Mouse (Mus musculus): Measurements from ENCODE around the gene Slc2a6. TPM values are rescaled to one million over a fixed set of nuclear protein-coding genes. Genes with fewer than 3 reads are reported as not detected.

The Slc2a6 gene
- total RNA-seq, 2 experiments from 2014 or later, result not detected

DNA sequence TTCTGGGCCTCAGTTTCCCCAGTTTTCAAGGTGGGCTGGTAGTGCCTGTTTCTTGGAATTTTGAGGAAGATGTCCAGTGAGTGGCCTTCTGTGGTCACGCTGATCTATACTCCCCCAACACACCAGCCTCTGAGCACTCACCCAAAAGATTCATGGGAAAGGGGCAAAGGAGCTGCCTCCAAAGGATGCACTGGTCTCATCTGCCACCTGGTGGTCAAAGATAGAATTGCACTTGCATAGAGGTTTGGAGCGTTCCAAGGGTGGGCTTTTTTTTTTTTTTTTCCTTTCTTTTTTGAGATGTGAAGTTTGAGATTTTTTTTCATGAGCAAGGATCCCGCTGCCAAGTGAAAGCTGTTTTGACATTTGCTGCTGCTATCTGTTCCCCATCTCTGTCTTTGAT lies 10.8 kb upstream of the Slc2a6 start:
- DNase-seq, result peak in 1 of 2 experiments; percentile 56
- intact Hi-C loops (cut with DNase I), result loop anchor here (5.0 to 10.0 kb wide), 2 partner anchors 191 to 394 kb away; no protein-coding TSS in a partner anchor

- intact Hi-C loops (cut with DNase I), result loop anchor here (2.0 to 10.0 kb wide), 3 partner anchors 18 to 392 kb away; no protein-coding TSS in a partner anchor
- DNase-seq, result no peak
Observed at GRCm38 (mm10) chr2:27037008-27037407, 9.2 kb upstream of the Slc2a6 start.

DNA sequence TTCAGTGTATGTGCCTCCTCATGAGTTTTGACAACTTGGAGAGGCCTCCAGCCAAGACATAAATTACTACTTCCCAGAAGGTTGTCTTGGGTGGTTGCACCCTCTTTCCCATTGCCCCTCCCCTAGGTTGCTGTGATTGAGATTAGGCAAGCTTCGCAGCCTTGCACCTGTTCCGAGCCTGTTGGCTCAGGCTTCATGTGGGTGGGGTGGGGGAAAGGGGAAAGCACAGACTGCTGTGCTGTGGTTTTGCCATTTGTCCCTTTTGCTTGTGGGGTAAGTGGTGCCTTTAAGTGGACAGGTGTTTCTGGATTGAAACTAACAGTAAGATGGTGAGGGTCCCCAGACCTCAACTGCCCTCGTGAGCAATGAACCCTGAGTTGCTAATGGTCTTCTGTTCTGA lies 8.2 kb upstream of the Slc2a6 start:
- intact Hi-C loops (cut with DNase I), result loop anchor here (2.0 to 10.0 kb wide), 3 partner anchors 17 to 391 kb away; no protein-coding TSS in a partner anchor
- DNase-seq, result no peak

DNA sequence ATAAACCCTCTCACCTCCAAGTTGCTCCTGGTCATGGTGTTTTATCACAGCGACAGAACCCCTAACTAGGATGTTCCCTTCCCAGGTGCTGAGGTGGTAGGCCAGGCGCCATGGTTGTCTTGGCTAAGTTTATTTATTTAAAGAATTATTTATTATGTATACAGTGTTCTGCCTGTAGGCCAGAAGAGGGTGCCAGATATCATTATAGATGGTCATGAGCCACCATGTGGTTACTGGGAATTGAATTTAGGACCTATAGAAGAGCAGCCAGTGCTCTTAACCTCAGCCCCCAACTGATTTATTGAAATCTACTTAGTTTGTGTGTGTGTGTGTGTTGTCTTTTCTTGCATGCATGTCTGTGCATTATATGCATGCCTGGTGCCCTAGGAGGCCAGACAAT lies 4.6 kb upstream of the Slc2a6 start:
- intact Hi-C loops (cut with DNase I), result loop anchor here (10.0 kb wide), 1 partner anchor 388 kb away; no protein-coding TSS in a partner anchor
- no peak for DNase-seq

- intact Hi-C loops (cut with DNase I), result no loop called here
- no peak for DNase-seq
Observed at GRCm38 (mm10) chr2:27028437-27029015, 728 bp upstream of the Slc2a6 start.

DNA sequence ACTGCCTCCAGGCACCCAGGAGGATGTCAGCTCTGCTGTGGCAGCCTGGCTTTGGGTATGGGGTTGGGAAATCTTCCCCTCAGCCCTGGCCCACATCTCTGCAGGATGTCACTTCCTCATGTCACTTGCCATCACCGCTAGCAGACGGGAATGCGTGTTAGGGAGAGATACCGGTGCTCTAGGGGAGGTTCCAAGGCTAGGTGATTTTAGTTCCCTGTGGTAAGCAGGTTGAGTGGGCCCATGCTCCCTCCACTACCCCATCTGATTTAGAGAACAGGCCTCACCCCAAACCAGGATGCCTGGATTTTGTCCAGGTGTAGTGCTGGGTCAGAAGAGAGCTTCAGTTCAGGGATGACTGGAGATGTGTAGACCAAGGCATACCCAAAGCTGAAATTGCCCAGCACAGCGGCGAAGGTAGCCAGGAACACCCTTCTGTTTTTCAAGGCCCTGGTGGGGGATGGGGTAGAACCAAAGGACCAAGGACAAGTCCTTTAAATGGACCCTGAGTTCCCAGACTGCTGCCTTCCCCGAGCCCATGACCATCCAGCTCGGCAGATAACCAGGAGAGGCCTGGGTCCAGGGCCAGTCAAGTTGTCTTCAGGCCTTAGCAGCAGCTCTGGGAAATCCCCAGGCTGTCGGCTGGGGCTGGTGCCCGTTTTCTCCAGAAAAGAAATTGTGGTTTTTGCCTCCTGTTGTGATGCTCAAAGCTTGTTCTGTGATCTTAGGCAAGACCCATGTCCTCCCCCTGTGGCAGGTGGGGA lies 761 bp downstream of the Slc2a6 start:
- no peak for DNase-seq

GRCm38 (mm10) chr2:27026332-27026731 lies 1.5 kb downstream of the Slc2a6 start:
- DNase-seq, result no peak
- intact Hi-C loops (cut with DNase I), result no loop called here

More for the DNA sequence above, 761 bp downstream of the Slc2a6 start:
- intact Hi-C loops (cut with DNase I), result no loop called here

DNA sequence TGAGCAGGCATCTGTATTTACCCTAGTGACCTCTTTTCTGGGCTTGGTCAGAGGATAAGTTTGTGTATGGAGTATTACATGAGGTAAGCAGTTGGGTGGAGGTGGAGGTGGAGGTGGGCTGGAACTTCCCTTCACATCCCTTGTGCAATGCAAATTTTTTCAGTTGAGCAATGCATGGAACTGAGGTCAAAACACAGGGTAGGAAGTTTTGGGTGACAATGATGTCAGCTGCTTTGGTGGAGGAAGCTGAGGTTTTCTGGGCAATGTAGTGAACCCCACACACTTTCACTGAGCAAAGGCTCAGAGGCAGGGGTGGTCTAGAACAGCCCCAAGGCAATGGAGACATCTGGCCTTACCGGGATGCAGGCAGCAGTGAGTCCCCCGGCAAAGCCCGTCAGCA lies 2.3 kb downstream of the Slc2a6 start:
- no peak for DNase-seq
- intact Hi-C loops (cut with DNase I), result no loop called here

DNA sequence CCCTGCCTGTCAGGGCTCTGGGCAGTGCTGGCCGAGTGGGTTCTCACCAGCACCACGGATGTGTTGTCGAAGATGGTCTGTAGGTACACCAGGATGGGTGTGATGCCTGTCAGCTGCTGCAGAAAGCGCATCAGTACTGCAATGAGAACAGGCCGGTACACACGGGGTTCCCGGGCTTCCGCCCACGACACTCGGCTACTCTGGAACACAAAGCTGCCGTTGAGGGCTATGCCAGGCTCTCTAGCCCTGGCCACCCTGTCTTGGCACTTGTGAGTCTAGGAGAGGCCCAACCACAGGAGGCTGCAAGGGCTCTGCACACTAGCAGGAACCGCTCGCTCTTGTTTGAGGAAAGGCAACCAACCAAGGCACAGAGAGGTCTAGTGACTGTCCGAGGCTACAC lies 3.7 kb downstream of the Slc2a6 start:
- intact Hi-C loops (cut with DNase I), result no loop called here
- no peak for DNase-seq

GRCm38 (mm10) chr2:27022612-27023011 lies 5.2 kb downstream of the Slc2a6 start:
- intact Hi-C loops (cut with DNase I), result no loop called here

DNA sequence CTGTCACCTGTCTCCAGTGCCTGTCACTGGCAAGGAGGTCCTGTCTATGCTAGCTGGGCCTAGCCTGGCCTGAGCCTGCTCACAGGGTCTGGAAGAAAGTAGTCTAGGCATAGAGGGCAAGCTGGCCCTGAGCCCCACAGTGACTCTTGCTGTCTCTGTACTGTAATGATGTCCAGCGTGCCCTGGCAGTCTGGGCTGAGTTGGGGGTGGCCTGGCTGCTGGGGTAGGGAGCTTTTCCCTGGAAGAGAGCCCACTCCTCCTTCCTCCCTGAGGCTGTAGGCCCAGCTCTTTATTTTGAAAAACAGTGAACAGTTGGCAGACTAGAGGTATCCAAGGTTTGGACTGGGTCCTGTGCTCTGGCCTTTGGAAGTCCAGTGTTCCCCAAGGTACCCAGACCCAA lies 6.7 kb downstream of the Slc2a6 start:
- intact Hi-C loops (cut with DNase I), result no loop called here
- no peak for DNase-seq

More at GRCm38 (mm10) chr2:27022612-27023011, 5.2 kb downstream of the Slc2a6 start:
- no peak for DNase-seq

GRCm38 (mm10) chr2:27019530-27019929 lies 8.3 kb downstream of the Slc2a6 start:
- no peak for DNase-seq
- intact Hi-C loops (cut with DNase I), result loop anchor here (2.0 kb wide), 1 partner anchor 17 kb away; no protein-coding TSS in a partner anchor

GRCm38 (mm10) chr2:27017802-27018201 lies 10.0 kb downstream of the Slc2a6 start:
- intact Hi-C loops (cut with DNase I), result loop anchor here (2.0 kb wide), 1 partner anchor 19 kb away; no protein-coding TSS in a partner anchor
- peak; percentile 54 to 58 for DNase-seq

- peak; percentile 79 to 83 for DNase-seq
- intact Hi-C loops (cut with DNase I), result loop anchor here (5.0 kb wide), 1 partner anchor 77 kb away; the partner anchor contains the start of genes Stkld1 and Surf4
Observed at GRCm38 (mm10) chr2:27009714-27010244, 18.0 kb downstream of the Slc2a6 start, which contains the start of gene Cacfd1. Cacfd1 (plus strand) TSS chr2:27009926.

GRCm38 (mm10) chr2:27007701-27008100 lies 20.1 kb downstream of the Slc2a6 start:
- intact Hi-C loops (cut with DNase I), result loop anchor here (5.0 kb wide), 1 partner anchor 75 kb away; the partner anchor contains the start of genes Stkld1 and Surf4
- no peak for DNase-seq

- no peak for DNase-seq
- intact Hi-C loops (cut with DNase I), result loop anchor here (5.0 kb wide), 1 partner anchor 74 kb away; the partner anchor contains the start of genes Stkld1 and Surf4
Observed at GRCm38 (mm10) chr2:27006255-27006654, 21.5 kb downstream of the Slc2a6 start.

GRCm38 (mm10) chr2:26997993-26998392 lies 29.8 kb downstream of the Slc2a6 start:
- no peak for DNase-seq
- intact Hi-C loops (cut with DNase I), result no loop called here

GRCm38 (mm10) chr2:26997498-26997897 lies 30.3 kb downstream of the Slc2a6 start:
- intact Hi-C loops (cut with DNase I), result no loop called here
- DNase-seq, result no peak

GRCm38 (mm10) chr2:26993936-26994335 lies 33.9 kb downstream of the Slc2a6 start:
- intact Hi-C loops (cut with DNase I), result no loop called here
- no peak for DNase-seq

DNA sequence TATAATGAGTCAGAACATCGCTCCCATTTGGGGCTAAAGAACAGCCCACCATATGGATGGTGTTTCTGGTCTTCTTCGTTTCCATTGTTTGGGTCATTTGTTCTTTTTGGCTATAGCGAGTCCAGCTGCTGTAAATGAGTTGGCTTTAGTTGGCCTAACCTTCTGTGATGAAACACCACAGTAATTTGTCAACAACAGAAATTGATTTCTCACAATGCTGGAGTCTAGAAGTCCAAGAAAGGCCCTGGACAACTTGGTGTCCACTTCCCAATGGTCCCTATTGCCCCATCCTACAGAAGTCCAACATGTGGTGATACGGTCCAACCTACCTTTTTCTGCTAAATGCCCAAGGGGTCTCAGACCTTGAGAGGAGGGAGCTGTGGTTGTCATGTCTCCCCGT lies 43.2 kb downstream of the Slc2a6 start:
- intact Hi-C loops (cut with DNase I), result no loop called here
- no peak for DNase-seq

DNA sequence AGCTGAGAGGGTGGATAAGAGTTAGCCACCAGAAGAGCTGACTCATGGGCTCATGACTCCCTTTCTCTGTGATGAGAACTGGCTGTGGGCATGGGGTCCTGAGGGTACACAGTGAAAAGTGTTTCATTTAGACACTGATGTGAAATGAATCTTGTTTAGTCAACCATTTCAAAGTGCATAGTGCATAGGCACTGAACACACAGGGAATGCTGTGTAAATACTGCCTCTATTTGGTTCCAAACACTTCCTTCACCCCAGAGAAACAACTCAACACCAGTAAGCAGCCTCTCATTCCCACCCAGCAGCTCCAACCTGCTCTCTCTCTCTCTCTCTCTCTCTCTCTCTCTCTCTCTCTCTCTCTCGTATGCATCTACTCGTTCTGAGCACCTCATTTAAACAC lies 43.6 kb downstream of the Slc2a6 start:
- intact Hi-C loops (cut with DNase I), result no loop called here
- DNase-seq, result no peak

All from gastrocnemius, postnatal 36 days (tissue).